In genomic region chr9:72492194-72492565, GRCm38 (mm10) we compare ENCODE assay signal across 8 mouse cellular contexts. TPM values are rescaled to one million over a fixed set of nuclear protein-coding genes. Genes with fewer than 3 reads are reported as not detected.
DNase-seq lines count a peak whose midpoint lies in the region; ATAC-seq and TF ChIP-seq lines count a peak whose summit lies in the region.

TSS of gene Tex9 (minus strand) at chr9:72492212.

- DNase-seq in left cerebral cortex, adult 18-20 months (ENCODE audit: low spot score in 2 of 2) = no peak
- DNase-seq in left cerebral cortex, adult 9 months (ENCODE audit: low spot score in 2 of 2) = no peak
- DNase-seq in MEL (ENCODE audit: low read depth, low spot score) = peak; percentile 74
- no peak for DNase-seq in gastrocnemius, postnatal 14 days
- DNase-seq in urinary bladder, postnatal 36 days (ENCODE audit: low spot score in 2 of 2) = no peak

- H3K4me2 ChIP-seq in limb, embryonic 13.5 days (replicated peaks) = peak within 1 kb of the TSS; percentile 68
- H3K4me2 ChIP-seq in neural tube, embryonic 15.5 days = peak within 1 kb of the TSS; percentile 79

- TF ChIP-seq CTCF in MEL (IDR thresholded peaks at IDR 0.05 in 2 of 3, conservative IDR thresholded peaks at IDR 0.05 in 1 of 3; ENCODE audit: control insufficient read depth in 1 of 3, insufficient read depth in 1 of 3, low read depth in 2 of 3, low read length in 3 of 3, poor library complexity in 1 of 3, severe bottlenecking in 1 of 3) = no peak

- H3K27ac ChIP-seq in MEL (ENCODE audit: control insufficient read depth, low read depth, low read length) = peak within 1 kb of the TSS; percentile 82
- H3K27ac ChIP-seq in limb, embryonic 13.5 days = peak within 1 kb of the TSS; percentile 83
- H3K27ac ChIP-seq in neural tube, embryonic 15.5 days (replicated peaks) = peak within 1 kb of the TSS; percentile 87

- TF ChIP-seq EP300 in MEL (IDR thresholded peaks at IDR 0.05; ENCODE audit: low read depth in 1 of 2, low read length in 2 of 2) = peak in 1 of 2 experiments; percentile 35; a peak in 1 of 4 replicates

- no peak for TF ChIP-seq RAD21 in MEL (IDR thresholded peaks at IDR 0.05; ENCODE audit: low read depth, low read length)

- WGBS in limb, embryonic 13.5 days = 11% methylated on average over 6 of the region's 6 CpGs
- 7% methylated on average over 6 of the region's 6 CpGs for WGBS in neural tube, embryonic 15.5 days

- TF ChIP-seq POLR2A in MEL (IDR thresholded peaks at IDR 0.05; ENCODE audit: control insufficient read depth in 1 of 2, insufficient read depth in 1 of 2, low read depth in 1 of 2, low read length in 2 of 2, poor library complexity in 1 of 2) = 0 out of 4 replicates have a peak, but pooled peaks of 1 of the 2 experiments have one; percentile 1

- peak within 1 kb of the TSS; percentile 78 for H3K9ac ChIP-seq in MEL (ENCODE audit: control insufficient read depth, low read depth, low read length, poor library complexity, severe bottlenecking)
- peak within 1 kb of the TSS; percentile 74 for H3K9ac ChIP-seq in limb, embryonic 13.5 days
- peak within 1 kb of the TSS; percentile 60 for H3K9ac ChIP-seq in neural tube, embryonic 15.5 days (replicated peaks)

- peaks cover 15 to 26% of the 10 kb centered on the region in 2 experiments for H3K4me1 ChIP-seq in MEL (ENCODE audit: control insufficient read depth in 1 of 2, insufficient read depth in 2 of 2, low read length in 2 of 2)
- peaks cover 39% of the 10 kb centered on the region for H3K4me1 ChIP-seq in erythroblast, embryonic 14.5 days (ENCODE audit: control insufficient read depth)
- H3K4me1 ChIP-seq in limb, embryonic 13.5 days = peaks cover 5% of the 10 kb centered on the region; the same call in 1 of the 2 replicates
- peaks cover 16% of the 10 kb centered on the region for H3K4me1 ChIP-seq in neural tube, embryonic 15.5 days

- intact Hi-C loops in gastrocnemius, postnatal 14 days (cut with DNase I; ENCODE audit: low total_unique reads) = no loop called here

- peak within 1 kb of the TSS; percentile 49 to 78 for H3K4me3 ChIP-seq in MEL (ENCODE audit: control insufficient read depth in 1 of 2, insufficient read depth in 1 of 2, low read depth in 2 of 2, low read length in 2 of 2)
- H3K4me3 ChIP-seq in erythroblast, embryonic 14.5 days (replicated peaks) = peak within 1 kb of the TSS; percentile 94
- peak within 1 kb of the TSS; percentile 73 for H3K4me3 ChIP-seq in limb, embryonic 13.5 days
- H3K4me3 ChIP-seq in neural tube, embryonic 15.5 days (replicated peaks) = peak within 1 kb of the TSS; percentile 74

- ATAC-seq in limb, embryonic 13.5 days (ENCODE audit: low FRiP score, low read depth) = peak; percentile 26; the same call in 1 of the 2 replicates
- ATAC-seq in neural tube, embryonic 15.5 days (ENCODE audit: low FRiP score) = peak; percentile 56; the same call in 1 of the 2 replicates

- peaks cover 0 to 40% of the 10 kb centered on the region in 2 experiments; a peak in 2 of 4 replicates for H3K36me3 ChIP-seq in MEL (ENCODE audit: control insufficient read depth in 1 of 2, insufficient read depth in 2 of 2, low read length in 2 of 2)
- H3K36me3 ChIP-seq in erythroblast, embryonic 14.5 days (ENCODE audit: control insufficient read depth) = peaks cover 4% of the 10 kb centered on the region
- H3K36me3 ChIP-seq in limb, embryonic 13.5 days = peaks cover 3% of the 10 kb centered on the region
- no peaks in the 10 kb centered on the region; the same call in 1 of the 2 replicates for H3K36me3 ChIP-seq in neural tube, embryonic 15.5 days

- no peaks in the 10 kb centered on the region for H3K9me3 ChIP-seq in MEL (replicated peaks; ENCODE audit: insufficient read depth, low read length)
- no peaks in the 10 kb centered on the region for H3K9me3 ChIP-seq in erythroblast, embryonic 14.5 days (ENCODE audit: control insufficient read depth, low read length)
- no peaks in the 10 kb centered on the region for H3K9me3 ChIP-seq in limb, embryonic 13.5 days
- H3K9me3 ChIP-seq in neural tube, embryonic 15.5 days (replicated peaks) = no peaks in the 10 kb centered on the region

- H3K79me2 ChIP-seq in MEL (ENCODE audit: control insufficient read depth, insufficient read depth, low read length, poor library complexity) = peaks cover 2% of the 10 kb centered on the region

- no peaks in the 10 kb centered on the region for H3K27me3 ChIP-seq in MEL (ENCODE audit: control insufficient read depth in 1 of 2, insufficient read depth in 2 of 2, low read length in 2 of 2)
- H3K27me3 ChIP-seq in erythroblast, embryonic 14.5 days (ENCODE audit: control insufficient read depth) = no peaks in the 10 kb centered on the region
- H3K27me3 ChIP-seq in limb, embryonic 13.5 days = no peaks in the 10 kb centered on the region
- no peaks in the 10 kb centered on the region for H3K27me3 ChIP-seq in neural tube, embryonic 15.5 days (replicated peaks)

TF ChIP-seq in MEL, 35 proteins besides CTCF, POLR2A, EP300 and RAD21:
- TF ChIP-seq POLR2AphosphoS2 (IDR thresholded peaks at IDR 0.05; ENCODE audit: low read length) (no peak), ZMIZ1 (IDR thresholded peaks at IDR 0.05; ENCODE audit: low read depth, low read length) (no peak), MAFK (IDR thresholded peaks at IDR 0.05; ENCODE audit: borderline replicate concordance, low read depth, low read length) (no peak), CHD1 (IDR thresholded peaks at IDR 0.05; ENCODE audit: low read depth, low read length) (no peak), MYB (IDR thresholded peaks at IDR 0.05; ENCODE audit: low read depth, low read length) (no peak), KAT2A (conservative IDR thresholded peaks at IDR 0.05; ENCODE audit: low read depth, low read length) (no peak), E2F4 (IDR thresholded peaks at IDR 0.05; ENCODE audit: borderline replicate concordance, low read depth, low read length) (no peak), ZKSCAN1 (IDR thresholded peaks at IDR 0.05; ENCODE audit: low read depth, low read length) (no peak), TBP (IDR thresholded peaks at IDR 0.05; ENCODE audit: low read depth, low read length) (no peak), NRF1 (IDR thresholded peaks at IDR 0.05; ENCODE audit: insufficient read depth, low read depth, low read length, poor library complexity, severe bottlenecking) (no peak), NELFE (IDR thresholded peaks at IDR 0.05; ENCODE audit: low read depth, low read length) (no peak), MYC (IDR thresholded peaks at IDR 0.05; ENCODE audit: low read depth, low read length) (no peak; the same call in 1 of the 2 replicates), CHD2 (IDR thresholded peaks at IDR 0.05; ENCODE audit: low read length) (no peak), JUND (IDR thresholded peaks at IDR 0.05; ENCODE audit: low read depth, low read length) (no peak), GABPA (IDR thresholded peaks at IDR 0.05; ENCODE audit: low read depth, low read length) (no peak), ZC3H11A (IDR thresholded peaks at IDR 0.05; ENCODE audit: low read depth, low read length) (no peak), MAZ (IDR thresholded peaks at IDR 0.05; ENCODE audit: low read depth, low read length) (no peak), SIN3A (IDR thresholded peaks at IDR 0.05; ENCODE audit: low read length) (peak; percentile 7; the same call in 1 of the 2 replicates), ZNF384 (IDR thresholded peaks at IDR 0.05; ENCODE audit: low read depth, low read length) (no peak), UBTF (IDR thresholded peaks at IDR 0.05; ENCODE audit: borderline replicate concordance, insufficient read depth, low read depth, low read length) (no peak), MXI1 (IDR thresholded peaks at IDR 0.05; ENCODE audit: low read depth, low read length) (peak; percentile 63; the same call in 1 of the 2 replicates), SMC3 (IDR thresholded peaks at IDR 0.05; ENCODE audit: low read depth, low read length) (no peak), ELF1 (IDR thresholded peaks at IDR 0.05; ENCODE audit: low read depth, low read length) (no peak), USF1 (IDR thresholded peaks at IDR 0.05; ENCODE audit: low read depth, low read length) (no peak), TAL1 (IDR thresholded peaks at IDR 0.05; ENCODE audit: low read length) (no peak), RCOR1 (IDR thresholded peaks at IDR 0.05; ENCODE audit: low read depth, low read length) (no peak), MAX (IDR thresholded peaks at IDR 0.05; ENCODE audit: low read length) (0 out of 2 replicates have a peak, but pooled peaks have one; percentile 4), ETS1 (IDR thresholded peaks at IDR 0.05; ENCODE audit: low read depth, low read length) (peak; percentile 77), TCF12 (IDR thresholded peaks at IDR 0.05; ENCODE audit: low read depth, low read length) (no peak), BHLHE40 (IDR thresholded peaks at IDR 0.05; ENCODE audit: borderline replicate concordance, low read depth, low read length) (no peak; the same call in 1 of the 2 replicates), MEF2A (IDR thresholded peaks at IDR 0.05; ENCODE audit: extremely low read depth, insufficient replicate concordance, low read depth, low read length, poor library complexity, severe bottlenecking) (peak; percentile 81; the same call in 1 of the 2 replicates), HCFC1 (IDR thresholded peaks at IDR 0.05; ENCODE audit: low read depth, low read length) (0 out of 2 replicates have a peak, but pooled peaks have one; percentile 2), GATA1 (IDR thresholded peaks at IDR 0.05; ENCODE audit: low read depth, low read length) (no peak), USF2 (IDR thresholded peaks at IDR 0.05; ENCODE audit: borderline replicate concordance in 1 of 2, insufficient read depth in 1 of 2, low read depth in 1 of 2, low read length in 2 of 2) (no peak), POLR2AphosphoS5 (IDR thresholded peaks at IDR 0.05; ENCODE audit: borderline replicate concordance, low read depth, low read length) (no peak)

RNA-seq across cellular contexts. Expression of gene Tex9, which starts in this region (rescaled TPM):
- total RNA-seq in left cerebral cortex, adult 18-20 months (2021) = 10 to 100 TPM; 10.2 to 14.3 TPM
- 7.0 and 7.9 TPM in 2 replicates for total RNA-seq in MEL (2012; rRNA removed)
- polyA plus RNA-seq in MEL (2012; ENCODE audit: insufficient read depth in 1 of 2, insufficient read length in 2 of 2, low read depth in 1 of 2, low replicate concordance in 2 of 2, missing spikeins in 1 of 2) = 10 to 100 TPM in 1 of 2 experiments, not detected in 1; 17.1 TPM
- 0.08 and 0.13 TPM in 2 replicates for polyA plus RNA-seq in erythroblast, embryonic 14.5 days (2012)
- polyA plus RNA-seq in limb, embryonic 13.5 days (2015; fragmentation: Nextera tagmentation; extraction: Ambion mirVana) = 36.3 and 43.1 TPM in 2 replicates
- polyA plus RNA-seq in neural tube, embryonic 15.5 days (2015; fragmentation: Nextera tagmentation; extraction: Ambion mirVana) = 26.8 and 36.0 TPM in 2 replicates
- total RNA-seq in gastrocnemius, postnatal 14 days (2021) = 1 to 10 TPM; 3.0 to 3.1 TPM

Comparison
In these comparisons a context has a peak if more than half of its experiments do, and no peak if none do; other contexts are left out.
1. RNA of gene Tex9 (polyA plus RNA-seq): 36.3 to 43.1 TPM in limb, embryonic 13.5 days, 26.8 to 36.0 TPM in neural tube, embryonic 15.5 days and 17.1 TPM in MEL; 0.08 to 0.13 TPM in erythroblast, embryonic 14.5 days; every median in the first group is over 10 times any median in the second.
2. Peak in every context shown above with its lines, with median percentiles within 50 percentile points of each other: H3K27ac ChIP-seq, H3K4me3 ChIP-seq and H3K9ac ChIP-seq.